Mouse (Mus musculus) kidney, adult 2 months (tissue): ENCODE measurements at regions not wholly inside any gene's neighbourhood (a gene's known extent, or its start where the extent isn't known, plus 50 kb on each side); places are given as distances from the start of the nearest gene placed in this dataset.

ENCODE experiments used
- CTCF ChIP-seq: fragments of 200-500 bp; conservative IDR thresholded peaks from 2 replicates; pipeline ENCODE4 v1.5.1; 2011; ENCODE audit warnings: low read depth, mild to moderate bottlenecking, control low read depth, low read length, moderate library complexity, mixed read lengths; ENCODE audit not compliant: insufficient read depth, insufficient read length
- POLR2A ChIP-seq: fragments of 200-500 bp; IDR thresholded peaks from one replicate; pipeline ENCODE4 v1.6.1; 2011; ENCODE audit warnings: low read depth, low read length, control low read depth

- TF ChIP-seq CTCF (no peak), POLR2A (no peak)
Measured at GRCm38 (mm10) chr13:69433461-69434323, 99.9 kb upstream of the Nsun2 start.
